Mouse (Mus musculus): ENCODE measurements at regions not wholly inside any gene's neighbourhood (a gene's known extent, or its start where the extent isn't known, plus 50 kb on each side); places are given as distances from the start of the nearest gene placed in this dataset.
A peak's percentile ranks its signal among the peaks of the same experiment; 100 is the strongest.

GRCm38 (mm10) chr1:186855474-186856036 lies 106.4 kb upstream of the Rrp15 start:
- WGBS, result 34% methylated on average over 3 of the region's 3 CpGs
- Histone ChIP-seq H3K36me3 (ENCODE audit: control insufficient read depth, insufficient read depth, low read length) (no peaks in the 10 kb centered on the region), H3K79me2 (replicated peaks; ENCODE audit: control insufficient read depth, insufficient read depth, low read length) (no peaks in the 10 kb centered on the region), H3K27me3 (ENCODE audit: control insufficient read depth, insufficient read depth, low read length) (no peaks in the 10 kb centered on the region), H3K9ac (ENCODE audit: low read depth, low read length) (no peak overlapping the region), H3K4me3 (no peak overlapping the region), H3K4me1 (ENCODE audit: control insufficient read depth, insufficient read depth, low read length) (no peaks in the 10 kb centered on the region), H3K27ac (no peak overlapping the region)
- TF ChIP-seq EP300 (IDR thresholded peaks at IDR 0.05; ENCODE audit: insufficient read depth, low read depth, low read length), result no peak
- no peak for TF ChIP-seq CTCF (IDR thresholded peaks at IDR 0.05)
- TF ChIP-seq POLR2A (IDR thresholded peaks at IDR 0.05; ENCODE audit: insufficient read depth, low read depth, low read length), result no peak
- no peak for DNase-seq
- intact Hi-C loops (cut with DNase I), result no loop called here

DNA sequence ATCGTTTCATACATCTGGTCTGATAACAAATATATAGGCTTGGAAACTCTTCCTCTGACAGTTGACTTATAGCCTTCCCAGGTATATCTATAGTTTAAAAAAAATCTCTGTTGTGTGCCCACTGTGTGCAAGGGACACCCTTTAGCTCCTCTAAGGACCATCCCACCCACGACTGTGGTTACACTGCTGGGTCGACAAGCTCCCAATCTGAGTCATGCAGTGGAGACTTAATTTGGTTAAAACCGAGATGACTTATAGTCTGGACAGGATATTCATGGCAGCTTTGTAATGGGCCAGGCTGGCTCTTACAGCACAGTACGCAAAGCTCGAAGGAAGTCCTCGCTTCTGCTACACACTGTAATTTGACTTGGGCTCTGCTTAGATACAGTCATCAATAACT lies 96.1 kb upstream of the Rrp15 start:
- Histone ChIP-seq H3K27ac (no peak overlapping the region), H3K27me3 (ENCODE audit: control insufficient read depth, insufficient read depth, low read length) (no peaks in the 10 kb centered on the region), H3K79me2 (replicated peaks; ENCODE audit: control insufficient read depth, insufficient read depth, low read length) (no peaks in the 10 kb centered on the region), H3K4me1 (ENCODE audit: control insufficient read depth, insufficient read depth, low read length) (no peaks in the 10 kb centered on the region), H3K9ac (ENCODE audit: low read depth, low read length) (no peak overlapping the region), H3K36me3 (ENCODE audit: control insufficient read depth, insufficient read depth, low read length) (no peaks in the 10 kb centered on the region), H3K4me3 (no peak overlapping the region)
- no peak for TF ChIP-seq CTCF (IDR thresholded peaks at IDR 0.05)
- TF ChIP-seq POLR2A (IDR thresholded peaks at IDR 0.05; ENCODE audit: insufficient read depth, low read depth, low read length), result no peak
- no peak for TF ChIP-seq EP300 (IDR thresholded peaks at IDR 0.05; ENCODE audit: insufficient read depth, low read depth, low read length)
- 83% methylated on average over 7 of the region's 7 CpGs for WGBS
- intact Hi-C loops (cut with DNase I), result no loop called here
- DNase-seq, result no peak

GRCm38 (mm10) chr1:186833896-186834800 lies 85.0 kb upstream of the Rrp15 start:
- intact Hi-C loops (cut with DNase I), result no loop called here
- 2% methylated on average over 43 of the region's 43 CpGs for WGBS
- no peaks in the 10 kb centered on the region for H3K36me3 ChIP-seq (ENCODE audit: control insufficient read depth, insufficient read depth, low read length)
- H3K27me3 ChIP-seq (ENCODE audit: control insufficient read depth, insufficient read depth, low read length), result peaks cover 5% of the 10 kb centered on the region
- no peak overlapping the region for H3K9ac ChIP-seq (ENCODE audit: low read depth, low read length)
- H3K4me3 ChIP-seq, result no peak overlapping the region
- H3K4me1 ChIP-seq (ENCODE audit: control insufficient read depth, insufficient read depth, low read length), result no peaks in the 10 kb centered on the region
- no peak overlapping the region for H3K27ac ChIP-seq
- peak in 1 of 2 experiments; percentile 18 for DNase-seq
- TF ChIP-seq POLR2A (IDR thresholded peaks at IDR 0.05; ENCODE audit: insufficient read depth, low read depth, low read length), result no peak
- TF ChIP-seq CTCF (IDR thresholded peaks at IDR 0.05), result no peak
- no peak for TF ChIP-seq EP300 (IDR thresholded peaks at IDR 0.05; ENCODE audit: insufficient read depth, low read depth, low read length)
- H3K79me2 ChIP-seq (replicated peaks; ENCODE audit: control insufficient read depth, insufficient read depth, low read length), result no peaks in the 10 kb centered on the region

- WGBS, result 6% methylated on average over 17 of the region's 17 CpGs
- TF ChIP-seq EP300 (IDR thresholded peaks at IDR 0.05; ENCODE audit: insufficient read depth, low read depth, low read length) (no peak), POLR2A (IDR thresholded peaks at IDR 0.05; ENCODE audit: insufficient read depth, low read depth, low read length) (no peak), CTCF (IDR thresholded peaks at IDR 0.05) (no peak)
- no peaks in the 10 kb centered on the region for H3K79me2 ChIP-seq (replicated peaks; ENCODE audit: control insufficient read depth, insufficient read depth, low read length)
- H3K4me3 ChIP-seq, result no peak overlapping the region
- peaks cover 5% of the 10 kb centered on the region for H3K27me3 ChIP-seq (ENCODE audit: control insufficient read depth, insufficient read depth, low read length)
- intact Hi-C loops (cut with DNase I), result no loop called here
- H3K27ac ChIP-seq, result no peak overlapping the region
- peak; percentile 5 to 18 for DNase-seq
- H3K36me3 ChIP-seq (ENCODE audit: control insufficient read depth, insufficient read depth, low read length), result no peaks in the 10 kb centered on the region
- H3K9ac ChIP-seq (ENCODE audit: low read depth, low read length), result no peak overlapping the region
- no peaks in the 10 kb centered on the region for H3K4me1 ChIP-seq (ENCODE audit: control insufficient read depth, insufficient read depth, low read length)
These were observed 84.3 kb upstream of the Rrp15 start for GRCm38 (mm10) chr1:186833441-186833895.

- no peaks in the 10 kb centered on the region for H3K79me2 ChIP-seq (replicated peaks; ENCODE audit: control insufficient read depth, insufficient read depth, low read length)
- no peaks in the 10 kb centered on the region for H3K4me1 ChIP-seq (ENCODE audit: control insufficient read depth, insufficient read depth, low read length)
- H3K27me3 ChIP-seq (ENCODE audit: control insufficient read depth, insufficient read depth, low read length), result no peaks in the 10 kb centered on the region
- intact Hi-C loops (cut with DNase I), result loop anchor here (10.0 kb wide), 1 partner anchor 137 kb away; the partner anchor contains the start of gene D1Pas1
- H3K4me3 ChIP-seq, result no peak overlapping the region
- no peak overlapping the region for H3K27ac ChIP-seq
- peak; percentile 85 for TF ChIP-seq CTCF (IDR thresholded peaks at IDR 0.05)
- TF ChIP-seq POLR2A (IDR thresholded peaks at IDR 0.05; ENCODE audit: insufficient read depth, low read depth, low read length), result no peak
- H3K36me3 ChIP-seq (ENCODE audit: control insufficient read depth, insufficient read depth, low read length), result no peaks in the 10 kb centered on the region
- WGBS, result 24% methylated on average over 3 of the region's 3 CpGs
- H3K9ac ChIP-seq (ENCODE audit: low read depth, low read length), result no peak overlapping the region
- no peak for DNase-seq
These were observed 78.6 kb upstream of the Rrp15 start for GRCm38 (mm10) chr1:186827773-186828172.
